Mouse (Mus musculus) gastrocnemius, adult 18-20 months (tissue): ENCODE measurements at regions not wholly inside any gene's neighbourhood (a gene's known extent, or its start where the extent isn't known, plus 50 kb on each side); places are given as distances from the start of the nearest gene placed in this dataset.
"Not testable (repeated sequence)": the region's sequence is repeated elsewhere in the genome, so short reads cannot be mapped to it uniquely, and the experiment has no call there.

Experiments
- DNase-seq: peaks from one replicate; pipeline ENCODE4 v3.0.0; 2021; ENCODE audit warnings: low spot score

GRCm38 (mm10) chr17:15620746-15621694 lies 56.9 kb upstream of the Prdm9 start:
- no peak for DNase-seq

- DNase-seq = peak; percentile 24
These were observed 58.8 kb upstream of the Prdm9 start for GRCm38 (mm10) chr17:15622913-15623312.

- no peak for DNase-seq
These were observed 66.6 kb upstream of the Prdm9 start for GRCm38 (mm10) chr17:15630792-15631191.

- DNase-seq = no peak
These were observed 67.5 kb upstream of the Prdm9 start for GRCm38 (mm10) chr17:15631626-15632025.

GRCm38 (mm10) chr17:15632090-15632489 lies 67.9 kb upstream of the Prdm9 start:
- DNase-seq = peak; percentile 27

- not testable (repeated sequence) for DNase-seq
These were observed 65.5 kb upstream of the Chd1 start for GRCm38 (mm10) chr17:15639111-15639865.

GRCm38 (mm10) chr17:15640776-15641175 lies 64.0 kb upstream of the Chd1 start:
- DNase-seq = no peak

- DNase-seq = no peak
These were observed 63.0 kb upstream of the Chd1 start for GRCm38 (mm10) chr17:15641764-15642163.

- no peak for DNase-seq
These were observed 58.0 kb upstream of the Chd1 start for GRCm38 (mm10) chr17:15646768-15647167.

- no peak for DNase-seq
These were observed 54.6 kb upstream of the Chd1 start for GRCm38 (mm10) chr17:15650089-15650742.

GRCm38 (mm10) chr17:15651869-15652268 lies 52.9 kb upstream of the Chd1 start:
- no peak for DNase-seq
